Mouse (Mus musculus) ES-Bruce4 (cell line): Measurements from ENCODE around the gene Esp36.

ENCODE experiments used
- CTCF ChIP-seq: IDR thresholded peaks from one replicate; pipeline ENCODE4 v1.8.1; 2011; ENCODE audit warnings: low read depth, low read length
- POLR2A ChIP-seq: IDR thresholded peaks from one replicate; pipeline ENCODE4 v1.8.1; 2011; ENCODE audit warnings: low read length; ENCODE audit not compliant: insufficient read depth

DNA sequence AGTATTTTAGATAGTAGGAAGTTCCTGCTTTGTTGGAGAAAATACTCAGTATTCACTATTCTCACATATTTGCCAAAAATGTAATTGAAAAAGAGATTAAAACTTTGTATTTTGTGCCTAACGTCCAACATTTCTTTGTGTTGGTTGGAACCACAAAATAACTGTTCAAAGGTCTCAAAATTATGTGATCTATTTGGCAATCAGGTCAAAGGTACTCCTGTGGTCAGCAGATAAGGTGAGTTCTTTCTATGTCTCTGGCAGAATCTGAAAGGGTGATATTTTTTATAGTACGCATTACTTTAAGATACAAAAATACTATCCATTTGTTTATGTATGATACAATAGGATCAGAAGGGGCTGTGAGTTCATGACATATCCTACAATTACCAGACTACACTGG is 28.2 kb downstream of the Esp36 start:
- TF ChIP-seq POLR2A (no peak), CTCF (no peak)
